Mouse (Mus musculus) adrenal gland, adult 18-20 months (tissue): ENCODE measurements around the gene Lrrc59. TPM values are rescaled to one million over a fixed set of nuclear protein-coding genes. Genes with fewer than 3 reads are reported as not detected.
"Not testable (repeated sequence)": the region's sequence is repeated elsewhere in the genome, so short reads cannot be mapped to it uniquely, and the experiment has no call there.

Experiments used
- DNase-seq, 2 experiments: peaks; one replicate each; pipeline ENCODE4 v3.0.0; 2021 to 2022; ENCODE audit warnings: low spot score in 2 of 2
- total RNA-seq, 2 experiments: library from RNA; stranded (reverse); gene quantifications; 1 replicate in 1 of 2; 2 replicates in 1 of 2; pipeline ENCODE4 v1.2.3; 2021

The Lrrc59 gene
- total RNA-seq, 2 experiments from 2014 or later: 124 to 133 TPM

GRCm38 (mm10) chr11:94692502-94692901 is 62.9 kb downstream of the Lrrc59 start:
- not testable (repeated sequence) for DNase-seq

Other genes with a start within 250 kb of the Lrrc59 start
- gene Abcc3, start 236.8 kb upstream of the Lrrc59 start, total RNA-seq: 1 to 10 TPM; 3.7 to 6.5 TPM
- under 1 TPM; 0.32 to 0.70 TPM for gene Cacna1g, start 155.6 kb upstream of the Lrrc59 start, total RNA-seq
- gene Spata20, start 143.6 kb upstream of the Lrrc59 start, total RNA-seq: not detected
- gene Epn3, start 129.8 kb upstream of the Lrrc59 start, total RNA-seq: 10 to 100 TPM; 33.3 to 48.4 TPM
- gene Mycbpap, start 108.0 kb upstream of the Lrrc59 start, total RNA-seq: 10 to 100 TPM in 1 of 2 experiments, 1 to 10 TPM in 1; 7.4 to 12.4 TPM
- 10 to 100 TPM; 12.2 to 16.7 TPM for gene Rsad1, start 80.5 kb upstream of the Lrrc59 start, total RNA-seq
- gene Chad, start 64.7 kb upstream of the Lrrc59 start, total RNA-seq: not detected
- 100 to 1,000 TPM; 143 to 171 TPM for gene Acsf2, start 27.9 kb upstream of the Lrrc59 start, total RNA-seq
- gene Mrpl27, start 24.0 kb downstream of the Lrrc59 start, total RNA-seq: 10 to 100 TPM; 65.8 to 73.0 TPM
- gene Eme1, start 24.2 kb downstream of the Lrrc59 start, total RNA-seq: under 1 TPM; 0.23 to 0.45 TPM
- 10 to 100 TPM; 10.6 to 11.8 TPM for gene Xylt2, start 47.7 kb downstream of the Lrrc59 start, total RNA-seq
- gene Gm11541, start 74.7 kb downstream of the Lrrc59 start, total RNA-seq: not detected
- under 1 TPM; 0.33 to 0.42 TPM for gene Cdc34b, start 112.0 kb downstream of the Lrrc59 start, total RNA-seq
- gene Tmem92, start 152.9 kb downstream of the Lrrc59 start, total RNA-seq: not detected